Mouse (Mus musculus): Measurements from ENCODE around the gene Lix1. TPM values are rescaled to one million over a fixed set of nuclear protein-coding genes. Genes with fewer than 3 reads are reported as not detected.

The Lix1 gene
- polyA plus RNA-seq, 1 experiment from 2014 or later = 4.8 TPM

GRCm38 (mm10) chr17:17451102-17451501, 48.6 kb downstream of the Lix1 start:
- H3K27ac ChIP-seq (replicated peaks) = no peak overlapping the region
- H3K36me3 ChIP-seq (ENCODE audit: control insufficient read depth, insufficient read depth, low read length) = no peaks in the 10 kb centered on the region
- H3K27me3 ChIP-seq (ENCODE audit: control insufficient read depth, insufficient read depth, low read length) = no peaks in the 10 kb centered on the region
- no peaks in the 10 kb centered on the region for H3K9me3 ChIP-seq (ENCODE audit: control insufficient read depth, low read length)
- no peaks in the 10 kb centered on the region for H3K4me1 ChIP-seq (replicated peaks; ENCODE audit: control insufficient read depth, insufficient read depth)
- TF ChIP-seq CTCF (IDR thresholded peaks at IDR 0.05; ENCODE audit: low read depth) (no peak), EP300 (optimal IDR thresholded peaks at IDR 0.05) (no peak)
- no peak overlapping the region for H3K4me3 ChIP-seq (ENCODE audit: low read depth, low read length)
- no peak overlapping the region for H3K9ac ChIP-seq (ENCODE audit: low read length)
- DNase-seq (ENCODE audit: low spot score) (no peak), ATAC-seq (ENCODE audit: low FRiP score, low TSS enrichment) (no peak)
- no peak overlapping the region for H3K4me2 ChIP-seq (replicated peaks; ENCODE audit: low read depth)
- WGBS = 79% methylated on average over 1 of the region's 1 CpGs

GRCm38 (mm10) chr17:17452617-17453016, 50.1 kb downstream of the Lix1 start:
- ATAC-seq (ENCODE audit: low FRiP score, low TSS enrichment) = no peak
- Histone ChIP-seq H3K4me3 (ENCODE audit: low read depth, low read length) (no peak overlapping the region), H3K9ac (ENCODE audit: low read length) (no peak overlapping the region), H3K4me1 (replicated peaks; ENCODE audit: control insufficient read depth, insufficient read depth) (no peaks in the 10 kb centered on the region), H3K36me3 (ENCODE audit: control insufficient read depth, insufficient read depth, low read length) (no peaks in the 10 kb centered on the region), H3K4me2 (replicated peaks; ENCODE audit: low read depth) (no peak overlapping the region), H3K27me3 (ENCODE audit: control insufficient read depth, insufficient read depth, low read length) (no peaks in the 10 kb centered on the region), H3K27ac (replicated peaks) (no peak overlapping the region), H3K9me3 (ENCODE audit: control insufficient read depth, low read length) (no peaks in the 10 kb centered on the region)
- no peak for TF ChIP-seq CTCF (IDR thresholded peaks at IDR 0.05; ENCODE audit: low read depth)
- no peak for TF ChIP-seq EP300 (optimal IDR thresholded peaks at IDR 0.05)
- 79% methylated on average over 3 of the region's 3 CpGs for WGBS
- DNase-seq (ENCODE audit: low spot score) = no peak

GRCm38 (mm10) chr17:17454573-17454972, 52.1 kb downstream of the Lix1 start:
- H3K4me2 ChIP-seq (replicated peaks; ENCODE audit: low read depth) = no peak overlapping the region
- no peak overlapping the region for H3K9ac ChIP-seq (ENCODE audit: low read length)
- DNase-seq (ENCODE audit: low spot score) (no peak), ATAC-seq (ENCODE audit: low FRiP score, low TSS enrichment) (no peak)
- no peaks in the 10 kb centered on the region for H3K9me3 ChIP-seq (ENCODE audit: control insufficient read depth, low read length)
- H3K4me1 ChIP-seq (replicated peaks; ENCODE audit: control insufficient read depth, insufficient read depth) = no peaks in the 10 kb centered on the region
- no peaks in the 10 kb centered on the region for H3K27me3 ChIP-seq (ENCODE audit: control insufficient read depth, insufficient read depth, low read length)
- H3K4me3 ChIP-seq (ENCODE audit: low read depth, low read length) = no peak overlapping the region
- H3K36me3 ChIP-seq (ENCODE audit: control insufficient read depth, insufficient read depth, low read length) = no peaks in the 10 kb centered on the region
- no peak for TF ChIP-seq CTCF (IDR thresholded peaks at IDR 0.05; ENCODE audit: low read depth)
- no peak for TF ChIP-seq EP300 (optimal IDR thresholded peaks at IDR 0.05)
- H3K27ac ChIP-seq (replicated peaks) = no peak overlapping the region
- WGBS = 83% methylated on average over 1 of the region's 1 CpGs

GRCm38 (mm10) chr17:17485789-17486188, 83.3 kb downstream of the Lix1 start:
- no peak overlapping the region for H3K4me2 ChIP-seq (replicated peaks; ENCODE audit: low read depth)
- WGBS = 53% methylated on average over 2 of the region's 2 CpGs
- no peak for ATAC-seq (ENCODE audit: low FRiP score, low TSS enrichment)
- TF ChIP-seq CTCF (IDR thresholded peaks at IDR 0.05; ENCODE audit: low read depth) (no peak), EP300 (optimal IDR thresholded peaks at IDR 0.05) (no peak)
- DNase-seq (ENCODE audit: low spot score) = no peak
- H3K9me3 ChIP-seq (ENCODE audit: control insufficient read depth, low read length) = no peaks in the 10 kb centered on the region
- no peaks in the 10 kb centered on the region for H3K4me1 ChIP-seq (replicated peaks; ENCODE audit: control insufficient read depth, insufficient read depth)
- no peak overlapping the region for H3K4me3 ChIP-seq (ENCODE audit: low read depth, low read length)
- H3K27ac ChIP-seq (replicated peaks) = no peak overlapping the region
- no peak overlapping the region for H3K9ac ChIP-seq (ENCODE audit: low read length)
- no peaks in the 10 kb centered on the region for H3K27me3 ChIP-seq (ENCODE audit: control insufficient read depth, insufficient read depth, low read length)
- no peaks in the 10 kb centered on the region for H3K36me3 ChIP-seq (ENCODE audit: control insufficient read depth, insufficient read depth, low read length)

- H3K27ac ChIP-seq (replicated peaks) = no peak overlapping the region
- peak; percentile 70; the same call in 1 of the 2 replicates for ATAC-seq (ENCODE audit: low FRiP score, low TSS enrichment)
- H3K4me3 ChIP-seq (ENCODE audit: low read depth, low read length) = no peak overlapping the region
- H3K36me3 ChIP-seq (ENCODE audit: control insufficient read depth, insufficient read depth, low read length) = no peaks in the 10 kb centered on the region
- peak overlapping the region; percentile 34; the same call in 1 of the 2 replicates for H3K4me2 ChIP-seq (replicated peaks; ENCODE audit: low read depth)
- no peaks in the 10 kb centered on the region for H3K4me1 ChIP-seq (replicated peaks; ENCODE audit: control insufficient read depth, insufficient read depth)
- no peak overlapping the region for H3K9ac ChIP-seq (ENCODE audit: low read length)
- DNase-seq (ENCODE audit: low spot score) = peak; percentile 32
- WGBS = 29% methylated on average over 14 of the region's 15 CpGs
- H3K9me3 ChIP-seq (ENCODE audit: control insufficient read depth, low read length) = no peaks in the 10 kb centered on the region
- H3K27me3 ChIP-seq (ENCODE audit: control insufficient read depth, insufficient read depth, low read length) = no peaks in the 10 kb centered on the region
- TF ChIP-seq EP300 (optimal IDR thresholded peaks at IDR 0.05) (no peak), CTCF (IDR thresholded peaks at IDR 0.05; ENCODE audit: low read depth) (no peak)
Observed at GRCm38 (mm10) chr17:17490820-17491621, 88.5 kb downstream of the Lix1 start.

- peak overlapping the region; percentile 34; the same call in 1 of the 2 replicates for H3K4me2 ChIP-seq (replicated peaks; ENCODE audit: low read depth)
- TF ChIP-seq CTCF (IDR thresholded peaks at IDR 0.05; ENCODE audit: low read depth) = no peak
- no peak for TF ChIP-seq EP300 (optimal IDR thresholded peaks at IDR 0.05)
- H3K4me3 ChIP-seq (ENCODE audit: low read depth, low read length) = no peak overlapping the region
- 32% methylated on average over 7 of the region's 7 CpGs for WGBS
- H3K27ac ChIP-seq (replicated peaks) = no peak overlapping the region
- H3K4me1 ChIP-seq (replicated peaks; ENCODE audit: control insufficient read depth, insufficient read depth) = no peaks in the 10 kb centered on the region
- DNase-seq (ENCODE audit: low spot score) (no peak), ATAC-seq (ENCODE audit: low FRiP score, low TSS enrichment) (peak; percentile 68; the same call in 1 of the 2 replicates)
- no peak overlapping the region for H3K9ac ChIP-seq (ENCODE audit: low read length)
- no peaks in the 10 kb centered on the region for H3K36me3 ChIP-seq (ENCODE audit: control insufficient read depth, insufficient read depth, low read length)
- H3K9me3 ChIP-seq (ENCODE audit: control insufficient read depth, low read length) = no peaks in the 10 kb centered on the region
- H3K27me3 ChIP-seq (ENCODE audit: control insufficient read depth, insufficient read depth, low read length) = no peaks in the 10 kb centered on the region
Observed at GRCm38 (mm10) chr17:17491622-17492001, 89.1 kb downstream of the Lix1 start.
